Mouse (Mus musculus) small intestine, adult 2 months (tissue): Measurements from ENCODE around the gene Agpat4.

Experiments used
- CTCF ChIP-seq: fragments of 200-500 bp; IDR thresholded peaks from 2 replicates; pipeline ENCODE4 v1.5.1; 2012; ENCODE audit warnings: low read depth, mild to moderate bottlenecking, control low read depth, inconsistent platforms, low read length, moderate library complexity, mixed read lengths; ENCODE audit not compliant: insufficient replicate concordance, insufficient read length; ENCODE audit errors: extremely low read depth
- POLR2A ChIP-seq: fragments of 200-500 bp; IDR thresholded peaks from 2 replicates; pipeline ENCODE4 v1.6.1; 2012; ENCODE audit warnings: low read depth, mild to moderate bottlenecking, control low read depth, inconsistent platforms, low read length, moderate library complexity

DNA sequence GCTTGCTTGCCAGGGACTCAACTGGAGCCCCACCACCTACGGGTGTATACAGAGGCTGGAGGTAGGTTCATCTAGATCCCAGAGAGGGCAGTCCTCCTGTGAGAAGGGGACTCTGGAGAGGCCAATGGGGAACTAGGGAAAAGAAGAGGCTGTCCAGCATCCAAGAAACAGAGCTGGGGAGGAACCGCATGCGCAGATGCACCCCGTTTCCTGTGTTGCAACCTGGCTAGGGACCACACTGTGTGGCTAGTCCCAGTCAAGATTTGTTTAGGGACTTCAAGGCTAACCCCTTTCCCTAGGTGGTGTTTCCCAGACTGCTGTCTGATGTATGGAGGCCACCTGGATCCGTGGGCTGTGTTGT, 41.5 kb downstream of the Agpat4 start:
- TF ChIP-seq POLR2A: no peak
- TF ChIP-seq CTCF: no peak
